Mouse (Mus musculus): ENCODE measurements at regions not wholly inside any gene's neighbourhood (a gene's known extent, or its start where the extent isn't known, plus 50 kb on each side); places are given as distances from the start of the nearest gene placed in this dataset.

GRCm38 (mm10) chr2:51563881-51564280 lies 63.4 kb upstream of the Tas2r134 start:
- TF ChIP-seq CTCF (IDR thresholded peaks at IDR 0.05; ENCODE audit: borderline replicate concordance, insufficient read depth, low read depth, low read length) (no peak), POLR2A (IDR thresholded peaks at IDR 0.05; ENCODE audit: borderline replicate concordance, insufficient read depth, low read length) (no peak)
